Mouse (Mus musculus) cerebellum, adult (tissue): Measurements from ENCODE around the gene Gipr.

Experiments used
- ATAC-seq: cut with Nextera tagmentation; 2 replicates; pipeline ENCODE4 v1.9.2; 2017; ENCODE audit warnings: mild to moderate bottlenecking, moderate library complexity, mixed read lengths; ENCODE audit not compliant: insufficient number of reproducible peaks, low FRiP score, low TSS enrichment

Gipr gene

DNA sequence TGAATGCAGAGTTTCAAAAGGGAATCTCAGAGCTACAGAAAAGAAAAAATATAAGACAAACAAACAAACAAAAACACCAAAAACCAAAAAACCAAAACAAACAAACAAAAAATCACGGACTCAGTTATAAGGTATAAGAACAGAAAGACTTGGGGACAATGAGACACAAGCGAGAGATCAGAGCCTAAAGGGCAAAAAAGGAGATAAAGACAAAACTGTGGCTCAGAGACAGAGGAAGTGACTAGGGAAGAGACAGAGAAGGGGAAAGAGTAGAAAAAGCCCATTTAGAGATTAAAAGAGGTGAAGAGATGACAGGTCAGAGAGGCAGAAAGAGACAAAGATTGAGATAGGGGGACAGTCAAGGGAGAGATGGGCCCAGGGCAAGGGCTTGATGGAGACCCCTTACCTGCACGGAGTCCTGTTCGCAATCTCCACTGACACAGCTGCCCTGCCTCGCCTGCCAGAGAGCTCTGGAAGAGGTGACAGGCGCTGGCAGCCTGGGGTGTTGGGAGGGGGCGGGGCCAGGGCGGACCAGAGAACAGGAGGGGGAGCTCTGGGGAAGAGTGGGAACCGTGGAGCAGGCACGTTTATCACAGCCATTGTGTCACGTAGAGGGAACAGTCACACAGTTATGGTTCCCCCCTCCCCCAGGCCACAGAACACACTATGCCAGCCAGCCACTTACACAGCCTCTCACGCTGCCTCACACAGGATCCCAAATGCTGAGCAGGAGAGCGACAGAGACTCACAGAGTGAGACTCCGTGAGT lies at the start of gene Gipr:
TSS of gene Gipr (minus strand) at position 472 of the 768 bp plus-strand sequence.
- ATAC-seq, result no peak

GRCm38 (mm10) chr7:19214940-19215339 lies 49.0 kb upstream of the Gipr start:
- no peak for ATAC-seq

DNA sequence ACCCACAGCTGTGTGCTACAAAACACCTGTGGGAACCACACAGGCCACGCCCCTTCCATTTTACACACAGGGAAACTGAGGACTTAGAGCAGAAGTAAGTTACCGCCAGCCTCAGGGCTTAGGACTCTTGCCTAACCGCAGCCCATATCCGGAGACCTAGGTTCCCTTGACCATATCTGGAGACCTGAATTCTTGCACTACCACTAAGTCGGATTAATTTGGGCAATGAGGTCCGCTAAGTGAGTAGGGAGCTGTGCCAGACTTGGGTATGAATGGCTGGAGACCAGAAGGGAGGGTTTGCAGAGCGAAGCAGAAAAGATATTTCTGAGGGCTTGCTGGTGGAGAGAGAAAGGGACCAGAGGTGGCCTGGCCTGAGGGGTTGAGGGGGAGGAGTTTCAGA lies 48.4 kb upstream of the Gipr start:
- ATAC-seq, result no peak

DNA sequence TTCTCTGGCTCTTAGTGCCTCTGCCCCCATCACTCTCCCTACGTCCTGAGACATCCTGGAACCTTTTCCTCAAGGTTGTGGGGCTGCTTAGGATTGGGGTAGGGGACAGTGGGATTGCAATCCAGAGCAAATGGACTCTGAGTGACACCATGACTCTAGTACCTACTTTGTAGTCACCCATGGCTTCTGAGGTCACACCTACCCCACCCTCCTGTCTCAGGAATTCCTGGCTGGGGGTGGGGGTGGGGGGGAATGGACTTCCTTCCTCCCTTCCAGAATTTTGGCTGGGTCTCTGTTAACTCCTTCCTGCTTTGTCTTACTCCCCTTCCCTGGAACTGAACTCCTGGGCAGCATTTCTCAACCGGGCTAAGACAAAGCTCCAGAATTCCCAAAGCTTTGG lies 47.5 kb upstream of the Gipr start:
- ATAC-seq, result no peak

DNA sequence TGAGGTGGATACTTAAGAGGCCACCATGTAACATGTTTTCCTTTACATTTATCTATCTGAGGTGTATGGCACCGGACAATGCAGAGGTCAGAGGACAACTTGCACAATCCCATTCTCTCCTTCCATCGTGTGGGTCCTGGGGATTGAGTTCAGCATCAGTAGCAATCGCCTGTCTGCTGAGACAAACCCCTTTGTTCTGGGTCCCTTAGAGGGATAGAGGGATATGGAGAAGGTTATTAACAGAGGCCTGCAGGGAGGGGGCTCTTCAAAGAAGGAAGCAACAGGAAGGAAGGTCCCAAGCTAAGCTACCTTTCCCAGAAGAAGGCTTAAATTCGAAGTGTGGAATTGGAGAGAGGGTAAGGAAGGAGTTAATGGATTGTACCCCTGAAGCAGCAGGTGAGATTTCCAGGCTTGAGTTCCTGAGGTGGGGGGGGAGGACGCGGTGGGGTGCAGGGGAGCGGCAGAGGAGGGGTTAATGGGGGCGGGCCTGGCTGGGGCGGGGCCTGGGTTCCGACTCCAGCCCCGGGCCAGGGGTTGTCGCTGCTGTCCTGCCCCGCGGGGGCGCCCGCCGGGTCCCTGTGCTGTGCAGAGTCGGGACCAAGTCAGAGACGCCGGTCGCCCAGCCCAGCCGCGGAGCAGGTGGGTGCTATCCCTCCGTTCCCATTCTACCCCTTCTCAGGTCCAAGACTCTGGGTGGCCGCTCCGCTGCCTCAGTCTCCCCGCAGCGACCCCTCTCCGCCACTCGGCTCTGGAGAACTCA lies 46.2 kb upstream of the Gipr start, which contains the start of gene Gpr4:
TSS of gene Gpr4 (plus strand) at position 543 of the 760 bp plus-strand sequence.
- no peak for ATAC-seq

DNA sequence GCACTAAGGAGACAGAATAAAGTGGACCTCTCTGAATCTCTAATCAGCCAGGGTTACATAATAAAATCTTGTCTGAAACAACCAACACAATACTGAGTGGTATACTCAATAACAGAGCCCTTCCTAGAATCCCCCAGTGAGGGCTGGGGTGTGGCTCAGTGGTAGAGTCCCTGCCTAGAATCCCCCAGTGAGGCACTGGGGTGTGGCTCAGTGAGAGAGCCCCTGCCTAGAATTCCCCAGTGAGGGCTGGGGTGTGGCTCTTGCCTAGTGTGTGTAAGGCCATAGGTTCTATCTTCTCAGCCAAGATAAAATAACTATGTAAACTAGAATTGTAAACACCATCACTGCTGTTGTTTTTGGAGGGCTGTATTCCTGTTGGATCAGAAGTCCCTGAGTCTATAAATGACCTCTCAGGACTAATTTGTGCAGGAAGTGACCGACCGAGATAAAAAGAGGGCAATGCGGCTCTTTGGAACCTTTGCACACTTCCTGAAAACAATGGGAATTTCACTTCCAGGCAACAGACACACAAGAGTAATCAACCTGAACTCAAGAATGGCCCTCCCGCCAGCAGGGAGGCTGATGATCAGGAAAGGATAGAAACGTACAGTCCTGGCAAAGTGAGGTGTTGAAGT lies 45.2 kb upstream of the Gipr start:
- ATAC-seq, result no peak

- no peak for ATAC-seq
Measured at GRCm38 (mm10) chr7:19210010-19210409, 44.1 kb upstream of the Gipr start.

- ATAC-seq, result no peak
Measured at GRCm38 (mm10) chr7:19209494-19209893, 43.6 kb upstream of the Gipr start.

DNA sequence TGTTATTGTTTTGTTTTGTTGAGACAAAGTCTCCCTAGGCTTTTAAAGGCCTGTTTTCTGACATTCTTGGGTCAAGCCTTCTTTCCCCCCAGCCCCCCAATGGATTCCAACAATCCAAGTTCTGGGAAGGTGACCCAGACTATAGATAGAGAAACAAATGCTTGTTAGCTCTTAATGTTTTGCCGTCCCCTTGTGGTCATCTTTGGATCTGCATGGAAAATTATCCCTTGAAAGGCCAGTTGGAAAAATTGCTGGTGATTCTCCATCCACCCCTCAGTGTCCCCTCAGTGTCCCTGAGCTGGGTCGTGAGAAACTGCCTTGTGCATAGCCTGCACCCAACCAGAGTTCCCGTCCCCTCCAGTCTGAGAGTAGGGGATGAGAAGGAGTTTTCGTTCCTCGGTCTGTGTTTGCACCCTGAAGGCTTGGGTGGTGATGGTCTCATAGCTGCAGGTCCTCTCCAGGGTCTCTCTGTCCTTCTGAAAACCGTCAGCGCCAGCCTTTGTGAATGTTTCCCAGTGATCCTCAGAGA lies 43.1 kb upstream of the Gipr start:
- ATAC-seq, result peak; percentile 15; the same call in 1 of the 2 replicates

DNA sequence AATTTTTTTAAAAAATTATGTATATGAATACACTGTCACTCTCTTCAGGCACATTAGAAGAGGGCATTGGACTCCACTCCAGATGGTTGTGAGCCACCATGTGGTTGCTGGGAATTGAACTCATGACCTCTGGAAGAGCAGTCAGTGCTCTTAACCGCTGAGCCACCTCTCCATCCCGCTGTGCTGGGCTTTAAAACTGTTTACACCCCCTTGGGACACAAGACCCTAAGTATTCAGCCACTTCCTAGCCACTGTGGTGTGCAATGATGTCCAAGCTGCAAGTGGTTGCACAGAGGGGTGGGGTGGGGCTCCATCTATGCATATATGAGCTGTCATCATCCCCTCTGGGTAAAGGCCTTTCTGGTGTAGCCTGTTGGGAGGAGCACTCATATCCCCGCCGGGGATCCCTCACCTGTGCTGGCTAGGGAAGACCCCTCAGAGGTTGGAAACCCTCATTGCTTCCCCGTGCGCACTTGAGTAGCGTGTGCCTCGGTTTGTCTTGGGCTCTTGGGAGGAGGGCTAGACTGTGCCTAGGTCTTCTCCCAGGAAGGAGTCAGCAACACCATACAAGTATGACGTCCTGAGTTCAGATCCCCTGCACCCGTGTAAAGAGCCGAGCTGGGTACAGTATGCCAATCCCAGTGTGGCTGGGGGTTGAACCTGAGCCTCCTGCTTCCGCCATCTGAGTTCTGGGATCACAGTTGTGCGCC lies 42.4 kb upstream of the Gipr start:
- no peak for ATAC-seq

DNA sequence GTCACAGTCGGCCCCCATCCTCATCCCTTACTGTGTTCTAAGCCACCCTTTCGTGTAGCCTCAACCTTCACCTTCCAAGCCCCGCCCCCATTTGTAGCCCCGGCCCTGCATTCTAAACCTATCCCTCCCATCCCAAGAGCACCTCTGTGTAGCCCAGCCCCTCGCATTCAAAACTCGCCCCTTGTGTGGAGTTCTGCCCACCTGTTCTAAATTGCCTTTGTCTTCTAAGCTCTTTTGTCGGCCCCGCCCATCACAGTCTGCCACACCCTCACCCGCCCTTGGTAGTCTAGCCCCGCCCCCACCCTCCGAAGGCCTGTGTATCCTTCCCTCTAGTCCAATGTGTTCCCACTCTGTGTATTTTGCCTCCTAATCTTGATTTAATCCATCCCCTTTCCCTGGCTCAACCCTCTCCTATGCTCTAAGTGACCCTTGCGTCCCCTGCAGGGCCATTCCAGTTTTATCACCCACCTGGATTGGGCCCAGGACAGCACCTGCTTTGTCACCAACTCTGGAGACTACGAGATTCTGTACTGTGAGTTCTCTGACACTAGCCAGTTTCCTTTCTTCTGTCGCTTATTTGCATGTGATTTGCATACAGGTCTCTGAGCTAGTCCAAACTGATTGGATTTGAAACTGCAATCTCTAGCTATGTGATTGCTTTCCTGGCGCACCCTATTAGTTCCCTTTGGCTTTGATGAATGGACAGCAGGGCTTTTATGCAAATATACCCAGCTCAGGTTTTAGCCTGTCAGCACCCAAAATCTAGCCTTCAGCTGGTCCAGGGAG lies 36.3 kb upstream of the Gipr start:
- no peak for ATAC-seq

- no peak for ATAC-seq
Measured at GRCm38 (mm10) chr7:19201660-19202059, 35.7 kb upstream of the Gipr start.

- no peak for ATAC-seq
Measured at GRCm38 (mm10) chr7:19197985-19198384, 32.1 kb upstream of the Gipr start.

DNA sequence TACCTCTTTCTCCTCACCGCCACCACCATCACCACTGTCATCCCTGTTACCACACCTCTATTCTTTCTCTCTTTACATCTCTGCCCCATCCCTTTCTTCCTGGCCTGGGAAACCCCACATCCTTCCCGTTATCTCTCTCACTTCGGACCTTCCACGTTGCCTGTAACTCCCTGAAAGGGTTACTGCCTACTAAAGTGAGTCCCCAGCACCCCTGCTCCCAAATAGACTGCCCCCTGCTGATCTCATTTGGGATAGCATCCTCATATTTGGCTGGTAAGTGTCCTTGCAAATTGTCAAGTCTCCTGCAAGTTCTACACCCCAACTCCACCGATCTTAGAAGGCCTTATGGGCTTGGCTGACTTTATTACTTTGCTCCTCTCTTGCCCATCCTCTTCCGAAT lies 30.7 kb upstream of the Gipr start:
- ATAC-seq, result no peak

- no peak for ATAC-seq
Measured at GRCm38 (mm10) chr7:19194676-19195075, 28.7 kb upstream of the Gipr start.

- ATAC-seq, result no peak
Measured at GRCm38 (mm10) chr7:19184758-19185157, 18.8 kb upstream of the Gipr start.

DNA sequence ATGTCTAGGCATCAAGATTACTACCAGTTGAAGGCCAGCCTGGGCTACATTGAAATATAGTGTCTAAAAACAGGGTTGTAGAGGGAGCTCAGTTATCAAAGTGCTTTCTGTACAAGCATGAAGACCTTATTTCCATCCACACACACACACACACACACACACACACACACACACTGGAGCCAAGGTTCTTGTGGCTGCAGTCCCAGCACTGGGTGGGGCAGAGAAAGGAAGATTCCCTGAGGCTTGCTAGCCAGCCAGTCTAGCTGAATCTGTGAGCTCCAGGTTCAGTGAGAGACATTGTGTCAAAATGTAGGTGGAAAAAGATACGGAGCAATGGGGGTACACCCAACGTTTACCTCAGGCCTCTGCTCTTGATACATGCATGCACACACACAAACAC lies 18.3 kb upstream of the Gipr start:
- ATAC-seq, result no peak

DNA sequence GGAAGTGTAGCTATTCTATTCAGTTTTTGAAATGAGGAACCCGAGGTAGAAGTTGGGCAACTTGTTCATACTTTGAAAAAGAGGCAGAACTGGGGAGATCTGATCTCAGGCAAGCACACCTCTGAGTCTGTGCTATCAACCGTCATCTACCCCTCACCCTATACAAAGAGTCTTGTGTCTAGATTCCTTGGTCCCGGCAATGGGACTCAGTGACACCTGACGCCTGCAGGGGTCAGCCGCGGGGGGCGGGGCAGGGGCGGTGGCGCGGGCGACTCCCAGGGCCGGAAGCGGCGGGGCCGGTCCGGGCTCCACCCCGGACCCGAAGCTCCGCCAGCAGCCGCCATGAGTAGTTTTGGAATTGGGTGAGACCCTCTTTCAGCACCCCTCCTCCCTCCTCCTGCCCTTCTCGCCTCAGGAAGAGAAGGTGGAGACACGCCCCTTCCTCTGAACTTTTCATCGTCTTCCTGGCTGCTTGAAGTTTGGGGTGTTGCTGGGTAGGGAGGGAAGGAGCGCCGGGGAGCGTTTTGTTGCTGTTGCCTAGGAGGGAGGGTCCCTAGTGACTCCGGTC lies 15.0 kb upstream of the Gipr start:
- ATAC-seq, result no peak

DNA sequence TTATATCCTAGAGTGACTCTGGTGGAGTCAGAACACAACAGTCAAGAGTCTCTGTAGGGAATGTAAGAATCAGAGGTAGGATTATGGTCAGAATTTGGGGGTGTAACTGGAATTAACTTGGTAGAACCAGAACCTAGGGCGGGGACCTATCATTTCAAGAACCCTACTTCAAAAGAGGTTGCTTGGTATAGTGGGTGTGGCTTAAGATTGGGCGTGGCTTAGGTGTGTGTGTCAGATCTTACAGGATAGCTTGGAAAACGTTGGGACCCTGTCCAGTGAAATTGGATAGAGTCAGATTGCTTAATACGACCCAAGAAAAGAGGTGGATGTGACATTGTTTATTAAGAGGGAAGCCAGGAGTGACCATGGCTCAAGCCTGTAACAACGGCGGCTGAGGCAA lies 14.0 kb upstream of the Gipr start:
- ATAC-seq, result no peak
